Mouse (Mus musculus) kidney, adult 9 months (tissue): ENCODE measurements at regions not wholly inside any gene's neighbourhood (a gene's known extent, or its start where the extent isn't known, plus 50 kb on each side); places are given as distances from the start of the nearest gene placed in this dataset.

Experiments
- DNase-seq: peaks from one replicate; pipeline ENCODE4 v3.0.0; 2022

DNA sequence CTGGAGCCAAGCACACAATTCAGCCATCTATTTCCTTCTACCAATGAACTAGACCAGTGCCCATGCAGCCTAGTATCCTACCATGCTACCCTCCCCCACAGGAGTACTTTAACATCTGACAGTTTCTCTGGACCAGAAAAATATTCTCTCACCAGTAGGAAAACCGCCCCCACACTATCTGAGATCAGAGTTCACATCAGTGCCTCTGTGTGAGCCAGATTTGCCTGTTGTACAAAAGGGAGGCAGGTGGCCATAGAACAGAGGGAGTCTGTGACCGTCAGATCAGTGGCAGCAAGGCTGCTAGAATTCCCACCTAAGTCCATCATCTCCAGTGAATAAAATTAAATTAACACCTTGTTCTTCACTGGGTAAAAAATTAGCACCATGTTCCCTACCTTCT is 166.5 kb downstream of the Atp23 start:
- DNase-seq: no peak

DNA sequence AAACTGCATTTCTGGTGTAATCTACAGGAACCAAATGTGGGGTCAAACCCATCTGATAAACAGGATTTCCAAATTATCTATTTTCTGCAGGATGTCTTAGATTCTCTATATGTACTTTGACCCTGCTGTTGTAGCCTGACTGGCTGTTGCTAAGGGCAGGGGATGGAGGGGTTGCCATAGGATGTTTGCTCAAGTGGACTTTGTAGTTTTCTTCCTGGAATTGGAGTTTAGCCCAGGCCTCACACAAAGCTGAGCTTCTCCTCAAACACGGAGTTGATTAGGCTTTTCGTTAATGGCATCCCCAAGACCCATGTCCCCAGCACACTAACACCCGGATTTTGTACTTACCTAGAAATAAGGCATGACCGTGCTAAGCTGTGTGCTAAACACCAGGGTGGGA is 173.3 kb downstream of the Atp23 start:
- DNase-seq: no peak

DNA sequence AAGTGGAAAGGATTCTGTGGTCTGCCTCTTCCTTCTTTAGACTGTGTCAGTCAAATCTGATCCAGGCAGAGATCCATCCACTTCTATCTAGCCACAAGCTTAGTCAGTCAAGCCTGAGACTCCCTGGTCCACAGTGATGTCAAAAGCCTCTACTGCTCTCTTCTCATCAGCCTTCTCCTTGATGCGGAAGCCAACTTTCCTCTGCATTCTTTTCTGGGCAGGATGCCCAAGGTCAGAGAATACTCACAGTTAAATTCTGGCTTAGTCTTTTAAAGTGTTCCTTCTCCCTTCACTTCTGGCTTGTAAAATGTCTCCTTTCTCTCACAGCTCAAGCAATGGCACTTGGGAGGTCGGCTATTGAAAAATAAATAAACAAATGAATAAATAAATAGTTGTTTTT is 183.2 kb downstream of the Atp23 start:
- no peak for DNase-seq

DNA sequence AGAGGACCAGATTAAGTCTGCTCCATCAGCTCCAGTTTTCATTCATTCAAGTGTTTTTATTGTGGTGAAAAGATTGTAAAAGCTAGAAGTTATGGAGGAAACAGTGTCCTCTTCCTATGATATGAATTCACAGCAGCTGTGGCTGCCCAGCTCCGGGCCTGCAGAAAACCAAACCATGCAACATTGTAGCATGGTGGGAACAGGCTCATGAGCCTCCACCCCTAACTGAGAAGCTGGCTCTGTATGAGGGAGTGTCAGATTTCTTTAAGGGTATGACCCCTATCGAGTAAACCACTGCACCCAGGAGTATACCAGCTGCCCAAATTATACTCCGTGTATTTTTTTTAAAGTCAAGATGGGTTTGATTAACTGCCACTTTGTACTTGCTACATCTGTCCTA is 189.4 kb downstream of the Atp23 start:
- no peak for DNase-seq

DNA sequence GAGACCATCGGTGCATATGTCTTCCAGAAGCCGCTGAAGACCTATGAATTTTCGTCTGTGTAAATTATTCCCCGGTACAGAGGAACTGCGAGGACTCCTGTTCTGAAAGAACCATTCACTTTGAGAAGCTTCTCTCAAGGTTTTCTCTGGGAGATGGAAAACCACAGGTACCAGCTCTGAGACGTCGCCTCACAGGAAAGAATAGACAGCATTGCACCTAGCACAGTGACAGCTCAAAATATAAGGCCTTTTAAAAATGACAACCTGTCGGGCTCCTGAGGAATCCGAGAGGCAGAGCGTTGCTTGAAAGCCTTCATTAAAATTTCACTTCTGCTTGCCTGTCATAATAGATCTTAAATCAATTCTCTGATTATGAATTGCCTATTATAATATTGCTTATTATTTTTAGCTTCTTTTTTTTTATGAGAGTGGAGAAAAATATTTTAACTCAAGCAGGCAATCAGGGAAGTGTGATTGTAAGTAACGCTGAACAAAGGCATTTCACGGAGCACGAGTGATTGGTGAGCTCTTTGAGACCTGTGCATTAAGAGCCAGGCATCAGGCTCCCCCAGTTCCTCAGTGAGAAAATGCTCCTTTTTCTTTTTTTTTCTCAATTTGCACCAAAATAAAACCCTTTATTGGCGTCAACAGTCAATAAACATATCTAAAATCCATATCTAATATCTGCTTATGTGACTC is 191.8 kb downstream of the Atp23 start:
- no peak for DNase-seq

DNA sequence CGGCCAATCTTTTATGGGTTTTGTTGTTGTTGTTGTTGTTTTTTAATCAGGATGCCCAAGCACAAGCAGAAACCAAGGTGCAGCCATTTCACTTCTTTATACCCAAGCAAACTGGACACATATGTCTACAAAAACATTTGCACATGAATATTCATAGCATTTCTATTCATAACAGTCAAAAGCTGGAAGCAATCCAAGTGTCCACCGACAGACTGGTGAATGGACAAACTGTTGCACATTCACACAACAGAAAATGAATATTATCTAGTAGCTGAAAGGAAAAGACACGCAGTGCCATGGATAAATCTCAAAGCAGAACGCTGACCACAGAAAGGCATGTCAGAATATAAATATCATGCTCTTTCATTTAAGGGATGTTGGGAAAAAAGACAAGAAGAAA is 192.4 kb downstream of the Atp23 start:
- no peak for DNase-seq

DNA sequence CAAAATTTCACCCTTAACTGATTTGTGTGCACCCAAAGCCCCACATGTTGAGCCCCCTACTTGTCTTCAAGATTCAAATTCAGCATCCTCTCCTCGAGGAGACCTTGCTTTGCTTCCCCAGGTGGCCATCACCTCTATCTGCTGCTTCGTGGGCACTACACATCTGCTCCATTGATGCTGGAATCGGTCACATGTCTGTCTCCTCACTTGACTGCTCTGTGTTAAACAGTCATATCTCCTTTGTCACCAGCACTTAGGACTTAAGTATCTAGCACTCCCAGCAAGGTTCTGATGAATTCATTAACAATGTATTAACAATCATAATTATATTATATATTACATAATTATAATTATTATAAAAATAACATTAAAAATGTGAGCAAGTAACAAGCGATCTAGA is 192.9 kb downstream of the Atp23 start:
- DNase-seq: no peak

DNA sequence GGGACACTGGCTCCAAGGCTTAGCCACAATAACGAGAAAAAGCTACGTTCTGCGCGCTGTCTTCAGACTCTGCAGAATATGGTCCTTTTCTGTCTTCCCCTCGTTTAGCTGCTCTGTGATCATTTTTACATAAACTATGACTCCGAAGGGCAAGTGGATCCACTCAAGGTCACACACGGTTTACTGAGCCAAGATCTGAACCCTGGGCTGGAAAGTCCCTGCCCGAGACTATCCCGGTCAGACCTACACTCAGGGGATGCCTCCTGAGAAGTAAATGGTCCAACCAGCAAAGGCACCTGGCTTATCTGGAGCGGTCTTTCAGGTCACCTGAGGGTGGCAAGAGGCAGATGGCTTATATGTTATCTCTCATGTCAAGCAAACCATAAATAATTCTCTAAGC is 204.1 kb downstream of the Atp23 start:
- DNase-seq: no peak

DNA sequence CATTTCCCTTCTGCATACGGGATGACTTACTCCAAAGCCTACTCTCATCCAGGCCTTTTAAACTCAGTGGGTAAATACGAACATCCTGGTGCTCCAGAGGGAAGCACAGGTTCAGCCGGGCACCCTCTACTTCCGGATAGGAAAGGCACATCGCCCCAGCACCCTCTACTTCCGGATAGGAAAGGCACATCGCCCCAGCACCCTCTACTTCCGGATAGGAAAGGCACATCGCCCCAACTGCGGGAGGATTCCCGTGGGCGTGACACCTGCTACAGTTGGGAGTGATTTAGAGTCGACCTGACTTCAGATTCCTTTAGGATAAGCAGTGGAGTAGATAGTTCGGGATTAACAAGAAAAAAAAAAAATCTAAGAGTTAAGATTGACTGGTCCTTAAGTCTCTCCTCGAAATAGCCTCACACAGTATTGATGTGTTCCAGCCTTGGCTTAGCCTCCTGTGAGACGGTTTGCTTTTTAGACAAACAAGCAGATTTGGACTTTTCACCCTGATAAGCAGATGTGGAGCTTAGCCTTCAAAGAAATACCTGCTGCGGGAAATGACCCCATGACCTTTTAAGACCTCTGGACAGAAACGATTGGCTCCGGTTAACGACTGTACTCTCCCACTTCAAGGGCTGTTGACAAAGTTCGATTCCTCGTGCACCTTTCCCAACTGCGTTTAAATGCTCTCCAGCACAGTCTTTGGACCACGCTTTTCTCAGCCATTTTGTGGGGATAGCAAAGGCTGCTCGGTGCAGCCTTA is 210.1 kb downstream of the Atp23 start:
- no peak for DNase-seq

DNA sequence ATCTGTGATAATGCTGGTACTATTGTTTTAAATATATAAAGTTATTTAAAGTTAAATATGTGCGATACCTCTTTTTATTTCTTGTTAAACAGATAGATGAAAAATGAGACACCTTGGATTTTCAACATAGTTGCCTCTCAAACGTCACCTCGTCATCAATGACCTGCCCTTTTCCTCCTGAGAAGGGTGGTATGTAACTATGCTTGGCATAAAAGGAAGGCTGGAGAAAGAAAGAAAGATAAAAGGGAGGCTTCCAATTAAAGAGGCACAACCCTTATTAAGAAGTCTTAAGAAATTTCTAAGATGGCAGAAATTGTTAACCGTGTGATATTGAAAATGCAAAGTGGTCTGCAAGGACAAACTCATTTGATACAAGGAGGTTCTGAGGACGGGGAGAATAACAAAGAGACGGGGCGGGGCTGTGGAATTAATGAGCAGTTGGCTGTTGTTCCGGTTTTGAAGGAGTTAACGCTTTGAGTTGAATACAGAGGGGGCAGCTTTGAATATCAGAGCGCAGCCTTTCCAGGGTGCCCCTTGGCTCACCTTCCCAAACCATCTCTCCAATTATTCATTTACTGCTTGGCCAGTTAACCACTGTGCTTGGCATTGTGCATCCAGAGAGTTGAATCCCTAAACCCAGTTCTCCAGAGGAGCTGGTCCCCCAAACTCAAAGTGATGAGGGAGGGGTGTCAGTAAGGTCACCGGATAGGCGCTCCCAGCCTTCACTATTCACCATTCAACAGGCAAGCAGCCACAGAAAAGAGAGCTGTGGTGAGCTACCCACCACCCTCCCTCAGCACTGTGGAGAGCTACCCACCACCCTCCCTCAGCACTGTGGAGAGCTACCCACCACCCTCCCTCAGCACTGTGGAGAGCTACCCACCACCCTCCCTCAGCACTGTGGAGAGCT is 220.6 kb downstream of the Atp23 start:
- DNase-seq: no peak

DNA sequence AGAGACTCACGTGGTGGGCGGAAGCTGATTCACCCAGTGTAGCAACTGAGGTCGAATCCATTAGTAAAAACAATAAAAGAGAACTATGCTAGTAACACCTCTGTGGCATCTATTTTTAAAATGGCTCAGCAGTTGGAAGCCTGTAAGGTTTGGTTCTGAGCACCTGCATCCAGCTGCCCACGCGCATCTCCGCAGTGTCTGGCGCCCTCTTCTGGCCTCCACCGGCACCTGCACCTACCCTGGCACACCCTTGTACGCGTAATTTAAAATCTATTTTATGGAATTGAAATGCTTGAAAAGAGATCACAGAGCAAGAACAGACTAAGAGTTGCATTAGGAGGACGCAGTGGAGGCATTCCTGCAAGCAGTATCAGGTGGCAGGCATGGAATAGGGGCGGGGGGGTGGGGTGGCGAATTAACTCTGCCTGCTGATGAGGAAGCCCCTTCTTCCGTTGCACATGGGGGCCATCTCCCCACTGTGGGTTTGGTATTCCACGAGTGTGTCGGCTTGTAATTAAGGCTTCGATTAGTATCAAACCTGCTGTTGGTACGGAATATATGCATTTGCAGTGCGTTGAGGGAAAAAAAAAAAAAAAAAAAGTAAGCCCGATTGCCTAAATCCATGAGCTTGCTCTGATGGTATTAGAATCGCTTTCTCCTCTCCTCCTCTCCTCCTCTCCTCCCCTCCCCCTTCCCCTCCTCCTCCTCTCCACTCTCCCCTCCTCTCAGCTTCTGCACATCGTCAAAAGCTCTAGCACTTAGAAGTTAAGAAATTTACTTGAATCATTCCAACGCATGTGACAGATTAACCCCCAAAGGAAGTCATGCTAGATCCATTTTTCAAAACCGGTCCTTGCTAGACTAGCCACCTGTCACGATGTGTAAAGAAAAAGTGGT is 221.7 kb downstream of the Atp23 start:
- DNase-seq: no peak

DNA sequence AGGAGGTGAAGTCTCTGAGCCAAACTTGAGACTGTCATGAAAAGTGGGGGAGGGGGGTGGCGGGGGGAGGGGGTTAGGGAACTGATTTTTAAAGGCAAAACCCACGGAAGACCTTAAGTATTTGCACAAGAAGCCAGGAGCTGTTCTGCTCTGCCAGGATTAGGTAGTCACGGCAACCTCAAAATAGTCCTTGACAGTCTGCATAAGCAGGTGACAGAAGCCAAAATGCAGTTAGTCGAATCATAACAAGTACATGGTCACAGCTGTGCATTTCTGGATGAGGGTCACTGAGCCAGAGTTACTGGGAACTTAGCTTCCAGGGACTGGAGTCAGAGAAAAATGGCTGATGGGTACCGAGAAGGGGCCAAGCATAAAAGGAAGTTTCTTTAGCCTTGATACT is 227.7 kb downstream of the Atp23 start:
- no peak for DNase-seq

DNA sequence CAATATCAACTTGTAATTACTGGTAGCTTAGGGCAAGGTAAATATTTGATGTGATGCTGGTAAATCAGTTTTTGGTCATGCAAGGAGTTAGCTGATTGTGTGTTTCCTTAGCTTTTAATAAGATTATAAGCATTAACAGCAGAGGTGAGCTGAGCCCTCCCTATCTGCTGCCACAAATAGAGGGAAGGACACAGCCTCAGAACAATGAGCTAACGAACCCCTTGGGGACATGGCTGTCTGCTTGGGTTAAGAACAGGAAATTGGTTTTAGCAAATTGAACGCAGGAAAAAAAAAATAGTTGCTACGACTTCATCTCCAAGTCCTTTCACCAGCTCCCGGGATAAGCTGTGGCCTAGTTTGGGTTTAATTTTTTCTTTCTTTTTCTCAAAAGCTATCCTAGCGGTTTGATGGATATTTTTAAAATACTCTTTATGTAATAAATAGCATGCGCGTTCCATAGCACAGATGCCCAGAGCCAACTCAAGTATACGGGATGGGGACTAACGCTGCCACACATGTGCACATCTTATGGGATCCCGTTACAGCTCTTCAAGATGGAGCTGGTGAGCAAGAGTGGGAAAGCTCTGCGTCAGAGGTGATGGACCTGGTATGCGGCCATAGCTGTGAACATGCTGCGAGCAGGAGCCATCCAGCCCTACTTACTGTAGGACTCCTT is 236.6 kb downstream of the Atp23 start:
- no peak for DNase-seq

DNA sequence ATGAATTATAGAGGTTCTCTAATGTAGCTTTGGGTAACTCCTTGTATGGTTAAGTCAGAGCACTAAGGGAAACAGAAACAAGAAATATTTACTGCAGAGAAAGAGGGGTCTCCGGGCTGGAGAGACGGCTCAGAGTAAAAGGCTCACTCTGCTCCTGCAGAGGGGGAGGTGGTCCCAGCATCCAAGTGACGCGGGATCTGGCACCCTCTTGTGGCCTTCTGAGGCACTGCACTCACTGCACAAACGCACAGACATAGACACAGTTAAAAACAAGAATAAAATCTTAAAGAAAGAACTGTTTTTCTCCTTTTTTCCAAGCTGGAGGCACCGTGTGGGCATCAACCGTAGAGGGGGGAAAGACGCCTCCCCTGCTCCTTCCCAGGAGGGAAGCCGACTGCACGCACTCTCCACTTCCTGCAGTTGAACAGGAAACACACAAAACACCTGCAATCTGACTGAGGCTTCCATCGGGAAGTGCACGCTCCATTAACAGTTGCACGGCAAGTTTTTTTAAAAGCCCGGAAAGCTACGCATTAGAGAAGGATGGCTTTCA is 237.6 kb downstream of the Atp23 start:
- no peak for DNase-seq

DNA sequence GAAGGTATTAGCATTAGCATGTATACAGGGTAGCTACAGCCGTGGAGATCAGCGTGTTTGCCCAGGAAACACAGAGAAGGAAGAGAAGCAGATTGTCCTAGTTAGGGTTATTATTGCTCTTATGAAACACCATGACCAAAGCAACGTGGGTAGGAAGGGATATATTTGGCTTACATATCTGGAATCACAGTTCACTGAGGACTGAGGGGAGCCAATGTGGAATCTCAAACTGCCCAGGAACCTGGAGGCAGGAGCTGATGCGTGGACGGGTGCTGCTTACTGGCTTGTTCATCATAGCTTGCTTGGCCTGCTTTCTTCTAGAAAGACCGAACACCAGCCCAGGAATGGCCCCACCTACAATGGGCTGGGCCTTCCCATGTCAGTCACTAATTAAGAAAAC is 238.4 kb downstream of the Atp23 start:
- DNase-seq: no peak

DNA sequence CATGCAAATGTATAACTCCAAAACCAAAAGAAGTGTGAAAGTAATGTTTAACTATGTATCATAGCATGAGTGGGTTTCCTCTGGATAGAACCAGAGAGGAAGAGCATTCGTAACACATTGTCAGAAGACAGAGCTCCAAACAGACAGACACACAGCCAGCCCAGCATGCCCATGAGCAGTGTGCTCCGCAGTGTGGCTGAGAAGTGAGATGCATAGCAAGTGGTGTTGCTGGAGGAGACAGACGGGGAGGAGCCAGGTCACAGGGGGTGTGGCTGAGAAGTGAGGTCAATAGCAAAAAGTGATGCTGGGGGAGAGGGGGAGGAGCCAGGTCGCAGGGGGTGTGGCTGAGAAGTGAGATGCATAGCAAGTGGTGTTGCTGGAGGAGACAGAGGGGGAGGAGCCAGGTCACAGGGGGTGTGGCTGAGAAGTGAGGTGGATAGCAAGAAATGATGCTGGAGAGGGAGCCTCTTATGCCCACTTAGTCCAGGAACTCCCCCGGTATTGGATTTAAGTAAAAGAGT is 240.0 kb downstream of the Atp23 start:
- DNase-seq: no peak

DNA sequence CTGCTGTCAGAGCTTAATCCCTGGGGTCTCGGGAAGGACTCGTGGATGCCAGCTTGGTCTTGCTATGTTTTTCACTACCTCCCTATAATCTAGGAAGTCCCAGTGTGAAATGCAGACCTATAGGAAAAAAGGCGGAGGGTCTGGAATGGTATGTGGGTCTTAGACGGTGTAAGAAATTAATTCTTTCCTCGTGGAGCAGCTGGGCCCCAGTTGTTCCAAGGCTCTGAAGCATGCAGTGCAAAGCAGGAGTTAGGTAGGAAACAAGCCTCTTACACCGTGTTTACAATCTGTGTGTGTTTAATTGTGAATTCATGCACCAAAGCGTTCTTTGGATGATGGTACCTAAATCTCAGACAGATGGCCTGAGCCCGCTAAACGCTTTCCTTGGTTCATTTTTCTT is 241.1 kb downstream of the Atp23 start:
- DNase-seq: no peak

DNA sequence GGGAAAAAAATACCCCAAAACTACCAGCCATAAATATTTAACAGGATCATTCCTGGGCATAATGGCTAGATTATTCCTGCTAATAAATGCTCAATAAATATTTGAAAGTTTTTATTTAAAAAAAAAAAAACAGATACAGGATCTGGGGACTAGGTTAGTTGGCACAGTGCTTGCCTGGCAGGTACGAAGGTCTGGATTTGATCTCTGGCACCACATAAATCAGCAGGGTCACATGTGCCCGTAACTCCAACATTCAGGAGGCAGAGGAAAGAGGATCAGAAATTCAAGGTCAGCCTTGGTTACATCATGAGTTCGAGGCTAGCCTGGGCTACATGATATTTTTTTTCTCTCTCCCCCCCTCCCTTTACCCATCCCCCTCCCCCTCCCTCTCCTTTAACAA is 248.5 kb downstream of the Atp23 start:
- DNase-seq: peak; percentile 10

DNA sequence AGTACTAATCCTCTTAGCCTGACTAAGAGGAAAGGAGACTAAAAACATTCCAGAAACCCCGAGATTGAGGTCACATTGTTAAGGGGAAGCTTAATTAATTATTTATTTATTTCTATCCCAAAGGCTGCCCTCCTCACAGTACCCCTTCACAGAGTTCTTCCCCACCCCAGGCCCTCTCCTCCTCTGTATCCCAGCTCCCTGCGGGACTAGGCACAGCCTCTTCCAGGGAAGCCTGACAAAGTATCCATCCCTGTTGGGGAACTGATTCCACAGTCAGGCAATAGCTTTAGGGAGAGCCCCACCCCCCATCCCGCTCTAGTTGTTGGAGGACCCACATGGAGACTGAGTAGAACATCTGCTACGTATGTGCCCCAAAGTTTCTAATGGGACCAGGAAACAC is 254.6 kb downstream of the Atp23 start:
- DNase-seq: no peak

DNA sequence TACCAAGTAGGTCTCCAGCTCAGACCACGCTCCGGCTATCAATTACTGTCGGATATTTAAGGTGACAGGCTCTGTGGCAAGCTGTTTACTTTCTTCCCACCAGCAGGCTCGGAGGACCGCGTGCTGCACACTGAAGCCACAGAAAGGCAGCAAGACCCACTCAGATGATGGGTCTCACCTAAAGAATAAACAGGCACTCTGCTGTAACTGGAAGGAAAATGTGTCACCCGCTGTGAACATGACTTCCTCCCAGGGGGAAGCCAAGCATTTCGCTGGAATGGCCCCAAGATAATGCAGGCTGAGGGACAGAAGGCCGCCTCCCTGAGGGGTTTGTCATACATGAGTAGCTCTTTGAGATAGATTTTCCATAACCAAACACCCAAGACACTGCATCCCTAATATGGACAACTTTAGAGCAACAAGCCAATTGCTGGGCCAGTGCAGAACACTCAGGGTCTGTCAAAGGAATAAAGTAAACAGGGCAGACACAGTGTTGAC is 259.3 kb downstream of the Atp23 start:
- no peak for DNase-seq

DNA sequence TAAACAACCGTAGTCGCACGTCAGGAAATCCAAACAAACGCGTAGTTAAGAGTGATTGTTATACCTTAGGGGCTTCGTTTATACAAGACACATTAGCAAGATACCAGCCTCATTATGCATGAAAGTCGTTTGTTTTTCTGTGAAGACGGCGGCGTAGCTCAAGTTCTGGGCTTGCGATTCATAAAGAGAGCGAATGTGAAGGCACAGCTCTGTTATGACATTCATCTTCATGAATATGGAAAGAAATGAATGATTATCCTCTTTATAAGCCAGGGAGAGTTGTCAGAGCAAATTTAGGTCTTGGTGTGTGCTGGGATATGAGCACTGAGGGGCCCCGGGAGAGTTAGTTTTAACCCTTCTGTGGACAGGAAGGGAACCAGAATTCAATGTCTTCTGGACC is 266.4 kb downstream of the Atp23 start:
- no peak for DNase-seq
